ENCODE assay signal across 9 mouse cellular contexts in genomic region chr8:45438899-45439535, GRCm38 (mm10). TPM values are rescaled to one million over a fixed set of nuclear protein-coding genes. Genes with fewer than 3 reads are reported as not detected.
DNase-seq lines count a peak whose midpoint lies in the region; ATAC-seq and TF ChIP-seq lines count a peak whose summit lies in the region.
"Had no signal": no experiment of that assay in that cellular context is flagged by ENCODE, and none has a peak within 500 bp of the region (broad histone marks: within the 10 kb centered on the region; RNA-seq: fewer than 3 reads in every experiment).

No protein-coding gene starts in this region.

- TF ChIP-seq EP300 in stomach, postnatal 0 days (optimal IDR thresholded peaks at IDR 0.05), result no peak

- no peaks in the 10 kb centered on the region for H3K36me3 ChIP-seq in kidney, postnatal 0 days (ENCODE audit: insufficient read depth, low read length)
- no peaks in the 10 kb centered on the region for H3K36me3 ChIP-seq in stomach, postnatal 0 days (ENCODE audit: control insufficient read depth, insufficient read depth, low read length)

- no peak overlapping the region for H3K4me2 ChIP-seq in kidney, postnatal 0 days (ENCODE audit: low read length)
- no peak overlapping the region for H3K4me2 ChIP-seq in stomach, postnatal 0 days (replicated peaks; ENCODE audit: low read depth)

- no peak overlapping the region for H3K4me3 ChIP-seq in kidney, postnatal 0 days (replicated peaks; ENCODE audit: low read depth, low read length)
- no peak overlapping the region for H3K4me3 ChIP-seq in stomach, postnatal 0 days (ENCODE audit: low read depth, low read length)
- H3K4me3 ChIP-seq: myocyte had no signal

- DNase-seq in kidney, postnatal 0 days (ENCODE audit: low spot score), result peak; percentile 92
- DNase-seq in kidney, adult 11 months, result no peak
- DNase-seq in ES-CJ7 (ENCODE audit: low read depth, low spot score), result peak; percentile 59
- DNase-seq in c-Kit-positive CD71-negative TER-119-negative erythroid progenitor cells, embryonic 14.5 days (ENCODE audit: low read depth), result peak; percentile 16
- peak; percentile 27 to 82 for DNase-seq in layer of hippocampus, postnatal 14 days (ENCODE audit: low spot score in 2 of 2)
- no peak for DNase-seq in stomach, postnatal 0 days (ENCODE audit: low spot score)
- no peak for DNase-seq in thymus, postnatal 0 days (ENCODE audit: low spot score)
- DNase-seq in heart, postnatal 4 days, result no peak

- peak; percentile 89 for TF ChIP-seq CTCF in kidney, postnatal 0 days (IDR thresholded peaks at IDR 0.05; ENCODE audit: low read depth)
- peak; percentile 92 for TF ChIP-seq CTCF in stomach, postnatal 0 days (IDR thresholded peaks at IDR 0.05; ENCODE audit: low read depth)

- no peaks in the 10 kb centered on the region for H3K27me3 ChIP-seq in kidney, postnatal 0 days (ENCODE audit: insufficient read depth, low read length)
- H3K27me3 ChIP-seq in stomach, postnatal 0 days (ENCODE audit: control insufficient read depth, insufficient read depth, low read length), result no peaks in the 10 kb centered on the region

- WGBS in kidney, postnatal 0 days, result 3% methylated on average over 5 of the region's 5 CpGs
- 3% methylated on average over 5 of the region's 5 CpGs for WGBS in stomach, postnatal 0 days

- H3K4me1 ChIP-seq in kidney, postnatal 0 days (replicated peaks; ENCODE audit: insufficient read depth, low read length), result no peaks in the 10 kb centered on the region
- no peaks in the 10 kb centered on the region for H3K4me1 ChIP-seq in stomach, postnatal 0 days (replicated peaks; ENCODE audit: control insufficient read depth, insufficient read depth)

- H3K27ac ChIP-seq in kidney, postnatal 0 days, result no peak overlapping the region
- no peak overlapping the region for H3K27ac ChIP-seq in stomach, postnatal 0 days (replicated peaks)

- H3K9ac ChIP-seq in kidney, postnatal 0 days (ENCODE audit: low read depth, low read length), result no peak overlapping the region
- no peak overlapping the region for H3K9ac ChIP-seq in stomach, postnatal 0 days (ENCODE audit: low read length)

- H3K9me3 ChIP-seq in kidney, postnatal 0 days (replicated peaks; ENCODE audit: low read length), result no peaks in the 10 kb centered on the region
- no peaks in the 10 kb centered on the region for H3K9me3 ChIP-seq in stomach, postnatal 0 days (ENCODE audit: control insufficient read depth, low read length)

- ATAC-seq in kidney, postnatal 0 days (replicated peaks; ENCODE audit: low FRiP score, low read depth), result no peak; the same call in 1 of the 2 replicates
- peak; percentile 45; the same call in 1 of the 2 replicates for ATAC-seq in stomach, postnatal 0 days (ENCODE audit: low FRiP score, low TSS enrichment)

RNA-seq across cellular contexts. Expression of gene Tlr3, which starts 28.1 kb away (rescaled TPM):
- 4.6 and 4.7 TPM in 2 replicates for polyA plus RNA-seq in kidney, postnatal 0 days (2015; fragmentation: Nextera tagmentation; extraction: Ambion mirVana)
- total RNA-seq in layer of hippocampus, postnatal 14 days (2021), result 1 to 10 TPM; 6.5 to 7.7 TPM
- polyA plus RNA-seq in stomach, postnatal 0 days (2015; fragmentation: Nextera tagmentation; extraction: Ambion mirVana), result 2.9 and 3.2 TPM in 2 replicates
- 1.5 and 1.8 TPM in 2 replicates for polyA plus RNA-seq in thymus, postnatal 0 days (2015; fragmentation: Nextera tagmentation; extraction: Ambion mirVana)
- 1 to 10 TPM; 6.9 to 7.9 TPM for total RNA-seq in heart, postnatal 4 days (2021)

RNA-seq across cellular contexts. Expression of gene Fam149a, which starts 56.9 kb away (rescaled TPM):
- polyA plus RNA-seq in kidney, postnatal 0 days (2015; fragmentation: Nextera tagmentation; extraction: Ambion mirVana), result 52.3 and 57.8 TPM in 2 replicates
- 10 to 100 TPM; 14.0 to 16.7 TPM for total RNA-seq in layer of hippocampus, postnatal 14 days (2021)
- polyA plus RNA-seq in stomach, postnatal 0 days (2015; fragmentation: Nextera tagmentation; extraction: Ambion mirVana), result 15.9 and 17.9 TPM in 2 replicates
- polyA plus RNA-seq in thymus, postnatal 0 days (2015; fragmentation: Nextera tagmentation; extraction: Ambion mirVana), result 1.1 and 1.3 TPM in 2 replicates
- total RNA-seq in heart, postnatal 4 days (2021), result 1 to 10 TPM; 6.3 to 7.7 TPM

Comparison
In these comparisons a context has a peak if more than half of its experiments do, and no peak if none do; other contexts are left out.
1. DNase-seq: peak in kidney, postnatal 0 days (single experiment), ES-CJ7 (single experiment), c-Kit-positive CD71-negative TER-119-negative erythroid progenitor cells, embryonic 14.5 days (single experiment) and layer of hippocampus, postnatal 14 days (2 of 2); none in kidney, adult 11 months (single experiment), stomach, postnatal 0 days (single experiment), thymus, postnatal 0 days (single experiment) and heart, postnatal 4 days (single experiment).